Mouse (Mus musculus): ENCODE measurements around the gene Zfp865. TPM values are rescaled to one million over a fixed set of nuclear protein-coding genes. Genes with fewer than 3 reads are reported as not detected.
A peak's percentile ranks its signal among the peaks of the same experiment; 100 is the strongest.

Gene Zfp865
- total RNA-seq, 2 experiments from 2014 or later = 36.3 to 40.3 TPM

DNA sequence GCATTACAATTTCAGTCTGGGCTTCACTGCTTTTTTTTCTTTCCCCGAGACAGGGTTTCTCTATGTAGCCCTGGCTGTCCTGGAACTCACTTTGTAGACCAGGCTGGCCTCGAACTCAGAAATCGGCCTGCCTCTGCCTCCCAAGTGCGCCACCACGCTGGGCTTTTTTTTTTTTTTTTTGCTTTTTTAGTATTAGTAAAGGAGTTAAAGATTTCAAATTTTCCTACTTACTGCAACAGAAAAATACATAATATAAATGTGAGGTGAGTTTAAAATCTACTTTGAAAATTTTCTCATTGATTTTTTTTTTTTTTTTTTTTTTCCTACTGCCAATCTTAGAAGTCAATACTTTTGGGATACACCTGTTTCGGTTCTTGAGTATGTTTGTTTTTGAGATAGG lies 44.7 kb downstream of the Zfp865 start:
- intact Hi-C loops (cut with DNase I) = loop anchor here (5.0 to 10.0 kb wide), 3 partner anchors 563 to 1420 kb away; partner anchors contain the start of genes Cnot3, Mboat7, Ppp1r12c and Tsen34
- no peak for TF ChIP-seq CTCF (IDR thresholded peaks at IDR 0.05)
- no peak for DNase-seq (ENCODE audit: extremely low spot score in 1 of 2, low spot score in 2 of 2)
- H3K27ac ChIP-seq = no peak overlapping the region
- H3K4me3 ChIP-seq = no peak overlapping the region

DNA sequence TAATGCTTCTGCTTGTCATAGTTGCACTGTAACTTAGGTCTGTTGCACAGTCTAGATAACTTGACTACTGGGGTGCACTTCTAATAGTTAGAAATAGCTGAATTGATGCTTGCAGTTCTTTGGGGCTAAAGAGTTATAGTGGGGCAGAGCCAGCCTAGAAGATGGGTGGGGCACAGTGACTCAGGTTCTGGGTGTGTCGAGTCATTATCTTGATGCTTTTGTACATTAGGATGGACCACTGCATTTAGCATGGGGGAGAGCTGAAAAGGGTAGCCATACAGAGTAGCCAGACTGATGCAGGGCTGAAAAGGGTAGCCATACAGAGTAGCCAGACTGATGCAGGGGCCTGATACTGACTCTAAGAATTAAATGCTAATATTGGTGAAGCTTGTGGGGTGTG lies 53.4 kb downstream of the Zfp865 start:
- no peak for TF ChIP-seq CTCF (IDR thresholded peaks at IDR 0.05)
- intact Hi-C loops (cut with DNase I) = no loop called here

DNA sequence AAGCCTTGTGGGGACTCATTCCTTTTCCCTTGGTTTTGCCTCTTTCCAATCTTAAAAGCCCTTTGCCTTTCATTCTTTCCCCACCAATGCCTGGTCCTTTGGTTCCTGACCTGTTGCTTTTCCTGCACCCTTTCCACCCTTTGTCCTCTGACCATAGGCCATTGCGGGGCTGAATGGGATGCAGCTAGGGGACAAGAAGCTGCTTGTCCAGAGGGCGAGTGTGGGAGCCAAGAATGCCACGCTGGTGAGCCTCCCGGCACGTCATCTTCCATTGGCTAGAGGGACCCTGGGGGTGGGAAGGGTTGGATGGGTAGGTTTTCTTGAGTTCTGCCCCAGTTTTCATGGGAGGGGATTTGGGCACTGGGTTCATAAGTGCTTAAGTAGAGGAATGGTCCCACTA lies 54.8 kb downstream of the Zfp865 start:
- no peak for DNase-seq (ENCODE audit: extremely low spot score in 1 of 2, low spot score in 2 of 2)
- TF ChIP-seq CTCF (IDR thresholded peaks at IDR 0.05) = no peak
- Histone ChIP-seq H3K4me3 (no peak overlapping the region), H3K27ac (no peak overlapping the region)
- intact Hi-C loops (cut with DNase I) = no loop called here

More for the DNA sequence above, 53.4 kb downstream of the Zfp865 start:
- DNase-seq (ENCODE audit: extremely low spot score in 1 of 2, low spot score in 2 of 2) = no peak
- Histone ChIP-seq H3K27ac (no peak overlapping the region), H3K4me3 (no peak overlapping the region)

DNA sequence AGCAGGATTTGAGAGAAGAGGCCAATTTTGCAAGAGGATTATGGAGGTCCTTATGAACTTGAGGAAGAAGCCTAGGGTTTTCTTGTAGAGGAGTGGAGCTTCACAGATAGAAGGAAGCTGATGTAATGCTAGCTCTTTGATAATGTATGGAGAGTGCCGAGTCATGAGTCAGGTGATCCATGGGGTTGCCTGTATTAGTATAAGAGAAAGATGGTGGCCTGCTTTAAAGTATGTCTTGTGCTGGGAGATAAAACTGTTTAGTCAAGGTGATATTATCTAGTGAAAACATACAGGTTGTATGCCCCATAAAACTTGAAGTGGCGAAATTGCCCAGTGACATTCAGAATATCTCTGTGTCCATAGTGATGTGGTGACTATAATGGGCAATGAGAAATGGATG lies 56.8 kb downstream of the Zfp865 start:
- no peak for DNase-seq (ENCODE audit: extremely low spot score in 1 of 2, low spot score in 2 of 2)

DNA sequence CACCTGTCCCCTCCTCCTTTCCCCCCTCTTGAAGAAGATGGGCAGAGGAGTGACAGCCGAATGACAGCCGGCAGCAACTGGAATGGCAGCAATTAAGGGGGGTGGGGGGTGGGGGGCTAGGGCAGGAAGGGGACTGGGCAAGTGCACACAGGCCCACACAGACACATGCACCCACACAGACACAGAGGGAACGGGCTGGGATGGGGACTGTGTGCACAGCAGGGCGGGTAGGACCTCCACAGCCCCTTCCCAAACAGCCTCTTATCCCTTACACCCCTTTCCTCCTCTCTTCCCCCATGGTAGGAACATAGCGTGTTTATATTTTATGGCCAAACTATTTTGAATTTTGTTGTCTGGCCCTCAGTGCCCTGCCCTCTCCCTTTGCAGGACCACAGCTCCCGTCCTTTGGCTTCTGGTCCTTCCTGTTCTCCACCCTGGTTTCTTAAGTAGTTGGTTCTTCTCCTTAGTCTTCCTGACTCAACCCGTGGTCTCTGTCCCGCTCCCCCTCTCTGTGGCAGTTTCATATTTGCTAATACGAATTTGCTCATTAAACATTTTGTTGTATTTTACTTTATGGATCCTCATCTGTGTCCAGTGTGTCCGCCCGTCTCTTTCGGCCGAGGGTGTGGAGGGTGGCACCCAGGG lies 59.3 kb downstream of the Zfp865 start:
- DNase-seq (ENCODE audit: extremely low spot score in 1 of 2, low spot score in 2 of 2) = peak in 1 of 2 experiments; percentile 34
- intact Hi-C loops (cut with DNase I) = loop anchor here (1.0 to 5.0 kb wide), 2 partner anchors 17 to 942 kb away; partner anchors contain the start of genes Leng8 and U2af2
- peak overlapping the region; percentile 95 for H3K27ac ChIP-seq
- H3K4me3 ChIP-seq = peak overlapping the region; percentile 96

More for the DNA sequence above, 56.8 kb downstream of the Zfp865 start:
- Histone ChIP-seq H3K27ac (no peak overlapping the region), H3K4me3 (no peak overlapping the region)
- intact Hi-C loops (cut with DNase I) = no loop called here
- TF ChIP-seq CTCF (IDR thresholded peaks at IDR 0.05) = no peak

DNA sequence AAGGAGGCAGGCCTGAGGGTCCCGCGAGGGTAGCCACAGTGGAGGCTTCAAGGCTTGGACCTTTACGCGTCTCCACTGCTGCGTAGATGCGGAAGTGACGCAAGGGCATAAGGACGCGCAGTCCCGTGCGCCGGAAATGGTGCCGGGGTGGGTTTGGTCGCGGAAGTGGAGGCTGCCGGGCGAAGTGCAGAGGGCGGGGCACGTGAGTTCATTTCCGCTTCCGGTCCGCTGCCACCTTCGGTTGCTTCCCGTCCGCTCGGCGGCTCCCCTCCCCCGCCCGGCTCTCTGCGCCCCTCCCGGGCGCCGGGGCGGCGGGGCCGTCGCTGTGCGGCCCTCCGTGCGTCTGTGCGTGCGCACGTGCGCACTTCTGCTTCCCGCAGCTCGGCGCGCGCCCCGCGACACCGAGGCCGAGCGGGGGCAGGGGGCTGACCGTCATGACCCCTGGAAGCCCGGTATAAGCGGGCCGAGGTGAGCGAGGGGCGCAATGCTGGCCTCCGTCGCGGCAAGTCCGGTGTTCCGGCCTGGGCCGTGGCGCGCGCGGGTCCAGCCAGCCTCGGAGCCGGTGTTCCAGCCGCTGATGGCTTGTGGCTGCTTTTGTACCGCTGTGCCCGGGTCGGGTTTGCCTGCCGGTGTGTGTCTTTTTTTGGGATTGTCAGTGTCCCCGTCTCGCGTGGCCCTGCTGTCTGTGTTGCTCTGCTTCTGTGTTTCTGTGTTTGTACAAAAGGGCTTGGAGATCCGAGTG lies 60.0 kb downstream of the Zfp865 start, which contains the start of gene Epn1:
Gene Epn1 (plus strand): TSS at position 226 of the 742 bp plus-strand sequence.
- peak within 1 kb of the TSS; percentile 96 for H3K4me3 ChIP-seq
- H3K27ac ChIP-seq = peak within 1 kb of the TSS; percentile 95
- no peak; the same call in 1 of the 2 replicates for TF ChIP-seq CTCF (IDR thresholded peaks at IDR 0.05)
- intact Hi-C loops (cut with DNase I) = loop anchor here (1.0 to 5.0 kb wide), 2 partner anchors 18 to 943 kb away; partner anchors contain the start of genes Leng8 and U2af2
- DNase-seq (ENCODE audit: extremely low spot score in 1 of 2, low spot score in 2 of 2) = peak; percentile 98

DNA sequence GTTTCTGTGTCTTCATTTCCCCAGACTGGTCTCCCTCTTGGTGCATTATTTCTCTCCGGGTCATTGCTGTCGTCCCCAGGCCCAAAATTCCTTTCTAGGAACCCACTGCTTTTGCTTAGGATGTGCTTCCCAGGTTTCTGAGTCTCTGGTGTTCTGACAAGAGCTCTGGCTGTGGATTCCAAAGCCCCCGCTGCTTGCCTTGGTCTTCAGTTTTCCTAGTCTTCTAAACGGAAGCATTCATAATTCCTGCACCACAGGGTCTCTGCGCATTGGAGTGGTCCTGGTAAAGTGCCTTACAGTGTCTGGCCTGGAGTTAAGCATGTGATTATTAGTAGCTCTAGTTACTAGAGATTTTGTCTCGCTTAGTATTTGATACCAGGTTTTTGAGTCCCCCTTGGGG lies 60.6 kb downstream of the Zfp865 start:
- intact Hi-C loops (cut with DNase I) = loop anchor here (1.0 to 5.0 kb wide), 2 partner anchors 19 to 944 kb away; partner anchors contain the start of genes Leng8 and U2af2
- H3K4me3 ChIP-seq = peak overlapping the region; percentile 96
- H3K27ac ChIP-seq = peak overlapping the region; percentile 95
- no peak for DNase-seq (ENCODE audit: extremely low spot score in 1 of 2, low spot score in 2 of 2)
- no peak for TF ChIP-seq CTCF (IDR thresholded peaks at IDR 0.05)

DNA sequence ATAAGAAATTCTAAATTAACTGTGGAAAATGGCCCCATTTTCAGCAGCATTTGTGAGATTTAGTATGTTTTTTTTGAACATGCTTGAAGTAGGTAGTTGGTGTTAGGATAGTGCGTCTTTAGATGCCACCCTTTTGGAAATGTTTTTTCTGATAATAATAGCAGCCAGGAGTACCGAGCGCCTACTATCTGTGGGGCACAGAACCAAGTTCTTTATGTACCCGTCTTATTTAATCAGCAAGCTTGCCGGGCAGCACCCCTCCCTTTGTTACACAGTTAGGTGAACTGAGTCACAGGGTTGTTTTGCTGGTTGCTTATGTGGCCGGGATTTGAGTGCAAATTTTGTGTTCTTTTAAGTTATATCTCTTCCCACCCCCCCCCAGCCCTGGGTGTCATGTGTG lies 61.1 kb downstream of the Zfp865 start:
- Histone ChIP-seq H3K4me3 (peak overlapping the region; percentile 96), H3K27ac (no peak overlapping the region)
- DNase-seq (ENCODE audit: extremely low spot score in 1 of 2, low spot score in 2 of 2) = no peak
- intact Hi-C loops (cut with DNase I) = loop anchor here (5.0 kb wide), 1 partner anchor 944 kb away; the partner anchor contains the start of gene Leng8
- TF ChIP-seq CTCF (IDR thresholded peaks at IDR 0.05) = no peak; the same call in 1 of the 2 replicates

DNA sequence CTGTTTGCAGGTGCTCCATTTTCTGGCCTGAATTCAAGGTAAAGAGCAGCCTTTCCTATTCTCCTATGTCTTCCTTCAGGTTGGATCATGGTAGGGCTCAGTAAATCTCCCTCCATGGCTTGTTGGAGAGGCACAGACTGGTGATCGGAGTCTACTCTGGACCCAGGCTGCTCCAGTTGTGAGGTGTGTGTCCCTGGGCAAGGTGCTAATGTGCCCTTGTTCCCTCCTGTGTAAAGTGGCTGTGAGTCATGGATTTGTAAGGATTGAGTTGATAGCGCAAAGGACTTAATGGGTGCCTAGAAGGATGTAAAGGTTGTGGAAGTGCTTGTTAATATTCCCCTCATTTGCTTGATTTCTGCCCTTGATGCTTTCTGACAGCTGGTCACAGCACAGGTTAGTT lies 61.8 kb downstream of the Zfp865 start:
- intact Hi-C loops (cut with DNase I) = loop anchor here (5.0 kb wide), 1 partner anchor 945 kb away; the partner anchor contains the start of gene Leng8
- TF ChIP-seq CTCF (IDR thresholded peaks at IDR 0.05) = no peak
- Histone ChIP-seq H3K4me3 (peak overlapping the region; percentile 23; the same call in 1 of the 2 replicates), H3K27ac (no peak overlapping the region)
- no peak for DNase-seq (ENCODE audit: extremely low spot score in 1 of 2, low spot score in 2 of 2)

DNA sequence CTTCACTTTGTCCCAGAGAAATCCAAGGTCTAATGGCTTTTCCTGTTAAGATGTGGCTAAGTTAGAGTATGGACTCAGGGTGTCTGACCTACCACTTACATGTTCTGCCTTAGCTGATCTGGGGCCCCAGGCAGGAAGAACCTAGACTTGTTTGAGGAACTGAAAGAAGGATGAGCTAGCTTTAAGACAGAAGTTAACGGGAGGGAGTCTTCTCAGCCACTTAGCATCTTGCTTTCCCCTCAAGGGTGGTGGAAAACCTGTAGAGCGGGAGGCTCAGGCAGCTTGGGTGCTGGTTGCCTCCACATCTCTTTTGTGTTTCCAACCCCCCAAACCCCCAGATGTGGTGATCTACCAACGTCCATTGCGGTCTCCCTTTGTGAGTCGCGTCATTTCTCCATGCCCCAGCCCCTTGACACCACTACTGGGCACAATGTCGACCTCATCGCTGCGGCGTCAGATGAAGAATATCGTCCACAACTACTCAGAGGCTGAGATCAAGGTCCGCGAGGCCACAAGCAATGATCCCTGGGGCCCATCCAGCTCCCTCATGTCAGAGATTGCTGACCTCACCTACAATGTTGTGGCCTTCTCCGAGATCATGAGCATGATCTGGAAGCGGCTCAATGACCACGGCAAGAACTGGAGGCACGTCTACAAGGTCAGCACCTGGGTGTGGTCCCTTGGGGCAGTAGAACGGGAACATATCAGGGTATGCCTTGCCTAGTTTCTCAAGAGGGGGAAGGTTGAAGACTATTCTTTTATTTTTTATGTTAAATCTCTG lies 63.3 kb downstream of the Zfp865 start:
- DNase-seq (ENCODE audit: extremely low spot score in 1 of 2, low spot score in 2 of 2) = no peak
- intact Hi-C loops (cut with DNase I) = loop anchor here (5.0 kb wide), 1 partner anchor 946 kb away; the partner anchor contains the start of gene Leng8
- no peak overlapping the region for H3K27ac ChIP-seq
- TF ChIP-seq CTCF (IDR thresholded peaks at IDR 0.05) = no peak
- no peak overlapping the region for H3K4me3 ChIP-seq

DNA sequence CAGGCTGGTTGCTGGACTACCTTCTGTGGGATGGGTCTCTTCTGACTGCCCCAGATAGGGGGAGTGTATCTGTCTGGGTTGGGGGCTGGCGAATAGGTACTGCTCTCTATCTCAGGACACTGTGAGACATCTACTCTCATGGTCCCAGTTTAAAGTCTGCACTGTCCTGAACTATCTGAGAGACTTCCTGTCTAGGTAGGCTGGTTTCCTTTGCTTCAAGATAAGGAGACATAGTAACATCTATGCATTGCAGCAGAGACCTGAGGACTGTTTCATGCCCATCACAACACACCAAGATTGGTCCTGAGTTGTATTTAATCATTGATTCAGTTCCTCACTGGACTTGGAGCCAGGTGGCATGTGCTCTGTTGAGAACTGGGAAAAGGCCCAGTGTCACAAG lies 65.3 kb downstream of the Zfp865 start:
- no peak for DNase-seq (ENCODE audit: extremely low spot score in 1 of 2, low spot score in 2 of 2)
- H3K27ac ChIP-seq = no peak overlapping the region
- no peak overlapping the region for H3K4me3 ChIP-seq
- TF ChIP-seq CTCF (IDR thresholded peaks at IDR 0.05) = no peak
- intact Hi-C loops (cut with DNase I) = no loop called here

Other genes with a start within 250 kb of the Zfp865 start
- not detected for gene Fam71e2, start 249.1 kb upstream of the Zfp865 start, total RNA-seq (2021)
- under 1 TPM; 0.36 to 0.58 TPM for gene Il11, start 237.5 kb upstream of the Zfp865 start, total RNA-seq (2021)
- not detected for gene Tmem190, start 237.4 kb upstream of the Zfp865 start, total RNA-seq (2021)
- 1 to 10 TPM; 2.5 to 4.0 TPM for gene Tmem238, start 230.7 kb upstream of the Zfp865 start, total RNA-seq (2021)
- 100 to 1,000 TPM; 421 to 437 TPM for gene Rpl28, start 227.5 kb upstream of the Zfp865 start, total RNA-seq (2021)
- 100 to 1,000 TPM; 104 to 117 TPM for gene Ube2s, start 207.8 kb upstream of the Zfp865 start, total RNA-seq (2021)
- gene Shisa7, start 175.7 kb upstream of the Zfp865 start, total RNA-seq (2021) = 100 to 1,000 TPM; 134 to 138 TPM
- gene Isoc2b, start 150.1 kb upstream of the Zfp865 start, total RNA-seq (2021) = 1 to 10 TPM; 6.9 to 9.3 TPM
- 10 to 100 TPM; 11.3 to 12.6 TPM for gene Isoc2a, start 143.2 kb upstream of the Zfp865 start, total RNA-seq (2021)
- under 1 TPM; 0.27 to 0.28 TPM for gene Gm36210, start 113.9 kb upstream of the Zfp865 start, total RNA-seq (2021)
- 10 to 100 TPM; 15.8 to 16.4 TPM for gene Zfp628, start 105.2 kb upstream of the Zfp865 start, total RNA-seq (2021)
- 100 to 1,000 TPM in 1 of 2 experiments, 10 to 100 TPM in 1; 99.7 to 109 TPM for gene Nat14, start 98.3 kb upstream of the Zfp865 start, total RNA-seq (2021)
- gene Ssc5d, start 94.6 kb upstream of the Zfp865 start, total RNA-seq (2021) = 1 to 10 TPM; 2.8 to 4.4 TPM
- under 1 TPM in 1 of 2 experiments, not detected in 1; 0.91 TPM for gene Sbk2, start 56.0 kb upstream of the Zfp865 start, total RNA-seq (2021)
- gene Sbk3, start 49.2 kb upstream of the Zfp865 start, total RNA-seq (2021) = 1 to 10 TPM; 1.1 to 1.5 TPM
- gene Zfp579, start 24.2 kb upstream of the Zfp865 start, total RNA-seq (2021) = 10 to 100 TPM; 28.9 to 33.0 TPM
- 1 to 10 TPM; 6.3 to 6.5 TPM for gene Zfp524, start 6.0 kb upstream of the Zfp865 start, total RNA-seq (2021)
- gene Fiz1, start 5.7 kb upstream of the Zfp865 start, total RNA-seq (2021) = 10 to 100 TPM; 24.1 to 26.3 TPM
- not detected for gene Gm44973, start 4.9 kb upstream of the Zfp865 start, total RNA-seq (2021)
- gene Ccdc106, start 177 bp downstream of the Zfp865 start, total RNA-seq (2021) = 10 to 100 TPM; 53.3 to 59.1 TPM
- gene 4632433K11Rik, start 13.7 kb downstream of the Zfp865 start, total RNA-seq (2021) = not detected
- 1 to 10 TPM; 4.2 to 5.5 TPM for gene Zfp784, start 18.1 kb downstream of the Zfp865 start, total RNA-seq (2021)
- 10 to 100 TPM; 30.5 to 32.5 TPM for gene Zfp580, start 31.2 kb downstream of the Zfp865 start, total RNA-seq (2021)
- gene U2af2, start 41.8 kb downstream of the Zfp865 start, total RNA-seq (2021) = 100 to 1,000 TPM; 183 to 187 TPM
- 100 to 1,000 TPM; 470 to 471 TPM for gene Epn1, start 59.9 kb downstream of the Zfp865 start, total RNA-seq (2021)
- gene Rfpl4, start 96.6 kb downstream of the Zfp865 start, total RNA-seq (2021) = not detected
- gene Rasl2-9, start 105.6 kb downstream of the Zfp865 start, total RNA-seq (2021) = under 1 TPM in 1 of 2 experiments, not detected in 1; 0.58 TPM
- gene Vmn1r55, start 129.3 kb downstream of the Zfp865 start, total RNA-seq (2021) = not detected
- gene Vmn1r56, start 176.4 kb downstream of the Zfp865 start, total RNA-seq (2021) = not detected
- gene Vmn1r57, start 198.1 kb downstream of the Zfp865 start, total RNA-seq (2021) = not detected